Mouse (Mus musculus) liver, adult 2 months (tissue): ENCODE measurements around the gene Rere.

ENCODE experiments used
- CTCF ChIP-seq: fragments of 200-500 bp; IDR thresholded peaks from 2 replicates; pipeline ENCODE4 v1.5.1; 2011; ENCODE audit warnings: low read depth, low read length, control low read depth
- POLR2A ChIP-seq: fragments of 200-500 bp; IDR thresholded peaks from 2 replicates; pipeline ENCODE4 v1.6.1; 2011; ENCODE audit warnings: low read length, control low read depth; ENCODE audit not compliant: insufficient read depth; ENCODE audit errors: extremely low read depth

GRCm38 (mm10) chr4:150616841-150617240 lies 335.4 kb downstream of the Rere start:
- TF ChIP-seq CTCF (no peak), POLR2A (no peak)
